Mouse (Mus musculus) olfactory bulb, adult 2 months (tissue): ENCODE results near the gene Slpi.

Experiments used
- CTCF ChIP-seq: fragments of 200-500 bp; IDR thresholded peaks from 2 replicates; pipeline ENCODE4 v1.5.1; 2012; ENCODE audit warnings: low read depth, mild to moderate bottlenecking, low read length, moderate library complexity; ENCODE audit not compliant: insufficient read depth
- POLR2A ChIP-seq: fragments of 200-500 bp; IDR thresholded peaks from 2 replicates; pipeline ENCODE4 v1.6.1; 2012; ENCODE audit warnings: mild to moderate bottlenecking, low read depth, low read length, moderate library complexity; ENCODE audit not compliant: insufficient read depth

DNA sequence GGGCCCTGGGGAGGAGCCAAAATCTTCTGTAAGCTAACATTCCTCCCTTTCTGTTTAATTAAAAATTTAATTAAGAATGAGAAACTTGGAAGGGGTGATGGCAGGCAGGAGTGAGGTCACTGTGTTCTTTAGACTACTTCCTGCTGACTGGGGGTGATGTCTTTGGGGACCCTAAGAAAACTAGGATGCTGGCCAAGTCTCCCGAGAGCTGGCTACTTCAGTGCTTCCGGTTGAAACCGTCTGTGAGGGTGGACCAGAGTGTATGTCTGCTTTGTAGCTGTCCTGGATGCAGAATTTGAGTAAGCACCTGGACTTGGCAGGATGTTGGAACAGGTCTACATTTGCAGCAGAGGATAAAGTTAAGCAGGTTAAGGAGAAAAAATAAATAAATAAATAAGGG, 21.9 kb downstream of the Slpi start:
- TF ChIP-seq POLR2A (no peak), CTCF (no peak)
